Mouse (Mus musculus): Measurements from ENCODE around the gene Dgki. TPM values are rescaled to one million over a fixed set of nuclear protein-coding genes. Genes with fewer than 3 reads are reported as not detected.

The Dgki gene
- total RNA-seq, 2 experiments from 2014 or later: 60.3 to 63.2 TPM

DNA sequence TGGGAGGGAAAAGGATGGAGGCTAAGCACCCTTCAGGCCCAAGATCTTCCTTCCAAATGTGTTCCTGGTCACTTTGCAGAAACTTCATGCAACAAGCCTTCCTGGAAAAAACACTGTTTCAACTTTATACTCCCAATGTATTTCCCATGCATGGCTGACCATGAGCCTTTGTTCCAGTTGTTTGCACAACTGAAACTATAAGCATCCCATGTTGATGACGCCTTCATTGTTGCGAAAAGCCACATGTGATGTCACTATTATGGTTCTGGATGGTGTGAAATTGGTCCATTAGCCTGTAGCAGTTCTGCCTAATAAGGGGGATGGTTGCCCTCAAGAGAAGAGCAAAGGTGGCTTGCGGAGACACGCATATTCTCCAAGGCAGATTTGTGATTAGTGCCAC is 47.4 kb downstream of the Dgki start:
- DNase-seq (ENCODE audit: extremely low spot score in 1 of 2, low spot score in 2 of 2): no peak
- intact Hi-C loops (cut with DNase I): no loop called here

- intact Hi-C loops (cut with DNase I): no loop called here
- DNase-seq (ENCODE audit: extremely low spot score in 1 of 2, low spot score in 2 of 2): no peak
These were observed 49.3 kb downstream of the Dgki start for GRCm38 (mm10) chr6:37250671-37251070.

DNA sequence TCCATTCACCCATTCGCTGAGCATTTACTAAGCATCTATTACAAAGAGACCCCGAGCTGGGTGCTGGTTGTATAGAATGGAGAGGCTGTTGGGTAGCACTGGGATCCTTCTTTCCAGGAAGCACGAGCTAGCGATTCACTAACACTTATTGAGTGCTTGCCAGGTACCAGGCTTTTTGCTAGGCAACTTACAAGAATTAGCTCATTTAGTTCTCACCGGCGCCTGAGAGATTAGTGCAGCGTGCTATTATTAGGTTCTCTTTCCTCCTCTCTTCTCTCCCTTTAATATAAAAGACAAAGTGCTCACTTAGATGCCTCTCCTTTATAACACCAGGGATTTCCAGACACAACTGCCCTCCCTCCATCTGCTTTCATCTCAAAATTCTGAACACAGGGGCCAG is 54.2 kb downstream of the Dgki start:
- peak in 1 of 2 experiments; percentile 56 for DNase-seq (ENCODE audit: extremely low spot score in 1 of 2, low spot score in 2 of 2)

DNA sequence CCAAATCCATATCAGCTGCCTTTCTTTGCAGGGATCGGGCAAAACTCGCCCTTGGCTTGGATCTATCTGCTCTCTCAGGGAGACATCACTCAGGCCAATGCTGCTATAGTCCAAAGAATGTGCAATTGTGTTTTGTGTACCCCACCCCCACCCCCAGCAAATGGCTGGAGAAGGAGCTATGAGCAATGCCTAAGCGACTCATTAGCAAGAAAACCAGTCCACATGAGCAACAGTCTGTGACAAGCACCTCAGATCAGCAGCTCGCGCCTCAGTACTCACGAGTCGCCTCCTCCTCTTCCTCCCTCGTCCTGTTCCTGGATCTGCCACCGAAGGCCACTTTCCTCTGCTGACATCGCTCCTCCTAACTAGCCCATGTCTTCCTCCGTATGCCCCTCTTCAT is 55.9 kb downstream of the Dgki start:
- DNase-seq (ENCODE audit: extremely low spot score in 1 of 2, low spot score in 2 of 2): no peak

More for the DNA sequence above, 54.2 kb downstream of the Dgki start:
- intact Hi-C loops (cut with DNase I): no loop called here

DNA sequence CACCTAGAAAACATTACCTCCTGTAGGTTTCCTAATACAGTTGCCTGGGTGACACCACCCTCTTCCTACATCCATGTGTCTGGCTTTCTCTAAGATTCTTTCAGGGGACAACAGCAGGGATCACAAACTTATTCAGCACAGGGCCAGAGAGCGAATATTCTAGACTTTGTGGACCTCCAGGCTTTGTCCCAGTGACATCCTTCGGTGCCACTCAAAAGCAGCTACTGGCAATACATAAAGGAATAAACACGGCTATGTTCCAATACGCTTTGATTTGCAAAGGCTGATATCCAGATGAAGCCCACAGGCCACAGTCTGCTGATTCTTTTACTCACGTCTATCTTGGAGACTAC is 57.2 kb downstream of the Dgki start:
- DNase-seq (ENCODE audit: extremely low spot score in 1 of 2, low spot score in 2 of 2): no peak
- intact Hi-C loops (cut with DNase I): loop anchor here (5.0 kb wide), 1 partner anchor 55 kb away; no protein-coding TSS in a partner anchor

More for the DNA sequence above, 55.9 kb downstream of the Dgki start:
- intact Hi-C loops (cut with DNase I): loop anchor here (5.0 kb wide), 1 partner anchor 53 kb away; no protein-coding TSS in a partner anchor

DNA sequence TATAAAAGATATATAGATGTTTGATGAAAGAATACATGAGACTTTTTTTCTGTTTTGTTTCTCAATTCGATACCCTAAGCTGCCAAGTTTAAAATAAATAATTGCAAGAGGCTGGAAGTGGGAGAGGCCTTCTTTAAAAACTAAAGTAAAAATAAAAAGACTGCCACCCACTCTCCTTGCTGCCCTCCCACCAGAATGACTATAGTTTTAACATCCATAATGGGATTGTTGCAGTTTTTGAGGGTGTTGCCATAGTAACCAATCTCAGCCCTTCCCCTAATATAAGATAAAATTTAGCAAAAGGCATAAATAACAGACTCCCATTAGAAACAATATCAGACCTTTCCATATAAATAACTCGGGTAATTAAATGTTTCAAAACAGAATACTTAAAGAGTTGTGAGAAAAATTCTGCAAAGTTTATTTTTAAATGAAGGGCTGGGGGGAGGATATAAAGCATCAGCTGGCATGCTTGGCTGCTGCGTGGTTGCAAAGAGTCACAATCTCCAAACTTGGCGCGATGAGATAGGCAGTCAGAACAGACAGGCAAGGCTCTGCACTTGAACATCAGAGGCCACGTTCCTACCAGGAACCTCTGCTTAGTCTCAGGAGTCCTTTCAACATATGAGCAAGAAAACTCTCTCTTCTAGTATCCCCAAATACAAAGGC is 57.8 kb downstream of the Dgki start:
- no peak for DNase-seq (ENCODE audit: extremely low spot score in 1 of 2, low spot score in 2 of 2)
- intact Hi-C loops (cut with DNase I): loop anchor here (5.0 kb wide), 1 partner anchor 55 kb away; no protein-coding TSS in a partner anchor

DNA sequence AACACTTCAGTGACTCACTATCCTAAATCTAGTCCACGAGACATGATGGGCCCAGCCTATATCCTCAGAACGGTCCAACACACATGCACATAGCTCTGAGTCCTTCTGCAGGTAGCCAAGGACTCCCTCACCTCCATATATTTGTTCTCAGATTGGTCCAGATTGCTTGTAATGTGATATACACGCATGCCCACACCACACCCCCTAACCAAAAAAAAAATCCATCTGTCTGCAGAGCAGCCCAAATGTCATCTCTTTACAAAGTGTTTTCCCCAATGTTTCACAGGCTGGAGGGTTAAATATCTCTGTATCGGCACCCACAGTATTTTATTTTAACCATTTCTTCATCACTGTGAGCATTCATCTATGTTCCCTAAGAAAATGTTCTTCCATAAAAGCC is 58.5 kb downstream of the Dgki start:
- intact Hi-C loops (cut with DNase I): loop anchor here (5.0 kb wide), 1 partner anchor 56 kb away; no protein-coding TSS in a partner anchor
- DNase-seq (ENCODE audit: extremely low spot score in 1 of 2, low spot score in 2 of 2): no peak

DNA sequence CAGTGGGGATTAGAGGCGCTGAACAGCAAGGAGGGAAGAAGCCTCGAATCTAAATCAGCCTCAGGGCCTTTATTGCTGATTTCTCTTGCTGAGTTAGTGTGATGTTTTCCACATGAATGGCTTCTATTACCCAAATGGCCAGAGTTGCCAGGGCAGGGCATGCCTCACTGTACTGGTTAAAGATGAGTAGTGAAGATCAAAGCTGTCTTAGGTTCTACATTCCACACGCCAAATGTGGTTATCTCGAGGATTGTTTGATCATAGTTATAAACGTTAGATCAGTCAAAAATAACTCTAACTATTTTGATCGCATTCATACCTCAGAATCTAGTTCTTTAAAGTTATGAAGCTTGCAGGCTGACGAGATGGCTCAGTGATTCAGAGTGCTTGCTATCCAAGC is 59.8 kb downstream of the Dgki start:
- no peak for DNase-seq (ENCODE audit: extremely low spot score in 1 of 2, low spot score in 2 of 2)
- intact Hi-C loops (cut with DNase I): loop anchor here (5.0 kb wide), 1 partner anchor 57 kb away; no protein-coding TSS in a partner anchor

DNA sequence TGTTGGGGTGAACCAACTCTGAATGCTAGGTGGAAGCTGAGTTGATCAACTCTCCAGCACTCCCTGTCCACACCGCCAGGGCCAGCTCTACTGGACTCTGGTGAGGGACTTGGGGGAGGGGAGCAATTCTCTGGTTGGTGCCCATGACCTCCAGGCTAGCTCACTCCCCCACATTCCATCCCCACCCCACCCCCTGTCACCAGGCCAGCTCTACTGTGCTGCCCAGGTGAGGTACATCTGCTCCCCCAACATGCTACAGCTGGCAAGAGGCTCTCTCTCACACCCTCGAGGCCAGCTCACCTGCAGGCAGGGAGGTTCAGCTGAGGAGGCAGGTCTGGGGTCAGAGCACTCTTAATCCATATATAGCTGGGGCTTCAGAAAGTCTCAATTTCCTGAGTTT is 63.1 kb downstream of the Dgki start:
- intact Hi-C loops (cut with DNase I): no loop called here
- no peak for DNase-seq (ENCODE audit: extremely low spot score in 1 of 2, low spot score in 2 of 2)

GRCm38 (mm10) chr6:37231148-37231547 is 68.8 kb downstream of the Dgki start:
- intact Hi-C loops (cut with DNase I): no loop called here
- no peak for DNase-seq (ENCODE audit: extremely low spot score in 1 of 2, low spot score in 2 of 2)

GRCm38 (mm10) chr6:37222947-37223510 is 77.0 kb downstream of the Dgki start:
- intact Hi-C loops (cut with DNase I): no loop called here
- no peak for DNase-seq (ENCODE audit: extremely low spot score in 1 of 2, low spot score in 2 of 2)

DNA sequence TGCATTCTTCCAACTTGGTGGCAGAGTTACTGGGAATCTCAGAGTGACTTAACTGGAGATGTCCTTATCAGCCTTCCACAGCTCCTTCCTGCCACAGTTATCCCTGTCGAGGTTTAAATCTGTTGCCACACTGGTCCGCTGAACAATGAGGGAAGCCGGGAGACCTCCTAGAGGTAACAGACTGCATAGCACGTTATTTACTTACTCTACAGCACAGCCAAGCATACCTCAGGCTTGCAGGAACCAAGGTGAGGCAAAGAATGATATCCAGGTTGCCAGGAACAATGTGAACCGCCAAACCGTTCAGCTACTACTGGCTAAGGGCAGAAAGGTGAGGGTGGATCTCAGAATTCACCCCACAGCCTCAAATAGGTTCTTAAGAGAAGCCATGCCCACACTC is 78.0 kb downstream of the Dgki start:
- DNase-seq (ENCODE audit: extremely low spot score in 1 of 2, low spot score in 2 of 2): no peak
- intact Hi-C loops (cut with DNase I): no loop called here

DNA sequence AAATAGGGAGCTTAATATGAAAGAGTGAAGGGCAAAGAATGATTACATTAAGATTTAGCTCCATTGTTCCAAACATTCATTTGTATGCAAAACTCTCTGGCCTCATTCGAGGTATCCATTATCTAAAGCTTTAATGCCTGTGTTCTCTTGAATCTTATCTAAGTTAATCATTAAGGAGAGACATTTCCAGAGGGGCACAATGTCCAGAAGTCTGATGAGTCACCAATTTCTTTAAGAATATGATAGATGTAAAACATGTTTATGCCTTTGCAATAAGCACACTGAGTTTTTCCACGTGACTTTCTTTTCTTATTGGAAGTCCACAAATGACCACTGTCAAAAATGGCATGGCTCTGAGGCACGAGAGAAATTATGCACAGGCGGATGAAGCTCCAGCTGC is 80.9 kb downstream of the Dgki start:
- intact Hi-C loops (cut with DNase I): no loop called here
- DNase-seq (ENCODE audit: extremely low spot score in 1 of 2, low spot score in 2 of 2): no peak

DNA sequence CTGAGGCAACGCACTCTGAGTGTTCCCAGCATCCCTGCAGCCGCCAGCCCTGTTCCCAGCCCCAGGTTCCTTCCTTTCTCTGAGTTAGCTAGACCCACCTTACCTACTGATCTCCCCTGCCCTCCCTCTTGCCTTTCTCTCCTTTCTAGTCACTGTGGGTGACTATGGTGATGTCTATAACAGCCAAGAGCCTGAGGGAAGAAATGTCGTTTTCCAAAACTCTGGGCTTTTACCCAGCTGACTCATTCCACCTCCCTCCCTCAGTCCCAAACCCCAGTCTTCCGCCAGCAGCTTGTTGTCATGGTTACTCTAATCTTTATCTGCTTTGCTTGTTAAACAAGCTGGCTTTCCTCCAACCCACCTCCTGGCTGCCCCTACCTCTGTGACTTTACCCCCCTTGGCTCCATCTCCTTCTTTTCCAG is 83.6 kb downstream of the Dgki start:
- DNase-seq (ENCODE audit: extremely low spot score in 1 of 2, low spot score in 2 of 2): peak; percentile 46 to 71
- intact Hi-C loops (cut with DNase I): no loop called here

GRCm38 (mm10) chr6:37215655-37216054 is 84.3 kb downstream of the Dgki start:
- no peak for DNase-seq (ENCODE audit: extremely low spot score in 1 of 2, low spot score in 2 of 2)
- intact Hi-C loops (cut with DNase I): no loop called here

- DNase-seq (ENCODE audit: extremely low spot score in 1 of 2, low spot score in 2 of 2): peak in 1 of 2 experiments; percentile 43
- intact Hi-C loops (cut with DNase I): no loop called here
These were observed 87.1 kb downstream of the Dgki start for GRCm38 (mm10) chr6:37212930-37213329.

- no peak for DNase-seq (ENCODE audit: extremely low spot score in 1 of 2, low spot score in 2 of 2)
These were observed 88.3 kb downstream of the Dgki start for GRCm38 (mm10) chr6:37211545-37212247.

DNA sequence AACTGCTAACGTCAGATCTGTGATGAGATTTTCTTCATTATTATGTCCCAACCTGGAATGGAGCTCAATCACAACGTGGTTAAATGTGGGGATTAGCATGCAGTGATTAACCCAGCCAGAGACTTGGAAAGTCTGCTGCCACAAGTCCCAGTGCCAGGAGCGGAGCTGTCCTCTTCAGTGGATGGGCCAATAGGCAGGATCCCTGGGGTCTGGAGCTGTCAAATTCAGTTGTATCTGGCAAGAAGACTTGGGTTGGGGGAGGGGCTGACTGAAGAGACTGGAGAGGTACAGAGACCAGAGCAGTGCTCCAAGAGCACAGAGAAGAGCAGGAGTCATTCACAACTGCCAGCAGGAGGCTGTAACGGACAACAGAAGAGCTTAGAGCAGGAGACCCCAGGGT is 97.1 kb downstream of the Dgki start:
- DNase-seq (ENCODE audit: extremely low spot score in 1 of 2, low spot score in 2 of 2): peak; percentile 33 to 34
- intact Hi-C loops (cut with DNase I): no loop called here

More at GRCm38 (mm10) chr6:37211545-37212247, 88.3 kb downstream of the Dgki start:
- intact Hi-C loops (cut with DNase I): no loop called here

DNA sequence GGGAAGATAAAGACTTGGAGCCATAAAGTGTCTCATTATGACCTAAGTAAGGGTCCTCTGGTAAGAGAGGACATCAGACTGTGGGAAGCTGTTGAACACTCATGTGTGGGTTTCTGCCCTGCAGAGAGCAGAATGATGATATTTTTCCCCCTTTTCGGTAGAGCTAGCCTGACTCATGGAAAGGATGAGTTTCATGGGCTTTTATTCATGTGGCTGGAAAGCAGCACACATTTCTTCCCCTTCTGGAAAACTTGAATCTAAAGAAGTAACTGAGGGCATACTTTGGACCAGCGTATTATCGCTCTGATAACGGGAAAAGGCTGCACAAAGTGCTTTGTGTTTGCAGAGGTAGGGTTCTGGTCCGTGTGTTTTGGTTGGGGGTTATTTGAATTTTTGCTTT is 99.1 kb downstream of the Dgki start:
- intact Hi-C loops (cut with DNase I): no loop called here
- DNase-seq (ENCODE audit: extremely low spot score in 1 of 2, low spot score in 2 of 2): no peak

DNA sequence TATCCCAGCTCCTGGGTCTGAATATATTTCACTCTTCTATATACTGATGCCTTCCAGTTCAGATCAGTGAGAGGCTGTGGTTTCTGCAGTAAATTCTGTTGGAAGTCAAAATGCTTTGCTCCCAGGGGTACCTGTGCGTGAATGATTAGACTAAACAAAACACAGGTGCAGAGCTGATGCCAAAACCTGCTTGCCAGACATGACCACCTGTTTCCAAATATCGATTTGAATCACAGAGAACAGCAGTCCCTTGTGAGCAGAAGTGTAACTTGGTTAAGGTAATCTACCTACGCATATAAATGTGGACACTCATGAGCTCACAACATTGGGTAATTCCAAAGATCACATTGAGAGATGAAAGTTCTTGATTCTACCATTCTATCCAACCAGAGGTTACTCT is 100.5 kb downstream of the Dgki start:
- intact Hi-C loops (cut with DNase I): no loop called here
- DNase-seq (ENCODE audit: extremely low spot score in 1 of 2, low spot score in 2 of 2): no peak
